Mouse (Mus musculus): ENCODE measurements around the gene Jade1.

DNA sequence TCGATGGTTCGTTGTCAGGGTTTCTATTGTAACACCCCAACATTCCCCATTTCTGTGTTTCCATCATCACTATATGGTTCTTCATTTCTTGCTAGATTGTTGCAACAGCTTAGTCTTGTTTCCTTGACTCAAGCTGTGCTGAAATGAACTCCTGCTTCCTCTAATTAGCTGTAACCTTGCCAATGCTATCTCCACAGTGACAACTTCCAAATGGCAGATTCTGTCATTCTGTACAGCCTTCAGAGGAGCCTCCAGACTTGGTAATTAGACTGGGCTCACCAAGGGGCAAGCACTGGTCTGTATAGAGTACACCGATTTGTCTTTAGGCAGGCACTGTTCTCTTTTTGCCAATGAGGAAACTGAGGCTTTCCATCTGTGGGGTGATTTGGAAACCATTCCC lies 63.0 kb downstream of the Jade1 start:
- TF ChIP-seq SMC3 (IDR thresholded peaks at IDR 0.05; ENCODE audit: low read depth, low read length) (no peak), EP300 (IDR thresholded peaks at IDR 0.05; ENCODE audit: low read depth in 1 of 2, low read length in 2 of 2) (no peak), CTCF (IDR thresholded peaks at IDR 0.05 in 2 of 3, conservative IDR thresholded peaks at IDR 0.05 in 1 of 3; ENCODE audit: control insufficient read depth in 1 of 3, insufficient read depth in 1 of 3, low read depth in 2 of 3, low read length in 3 of 3, poor library complexity in 1 of 3, severe bottlenecking in 1 of 3) (no peak), ZMIZ1 (IDR thresholded peaks at IDR 0.05; ENCODE audit: low read depth, low read length) (no peak), TCF12 (IDR thresholded peaks at IDR 0.05; ENCODE audit: low read depth, low read length) (no peak), POLR2A (IDR thresholded peaks at IDR 0.05; ENCODE audit: control insufficient read depth in 1 of 2, insufficient read depth in 1 of 2, low read depth in 1 of 2, low read length in 2 of 2, poor library complexity in 1 of 2) (no peak), KAT2A (conservative IDR thresholded peaks at IDR 0.05; ENCODE audit: low read depth, low read length) (no peak), MAX (IDR thresholded peaks at IDR 0.05; ENCODE audit: low read length) (no peak), TBP (IDR thresholded peaks at IDR 0.05; ENCODE audit: low read depth, low read length) (no peak), POLR2AphosphoS5 (IDR thresholded peaks at IDR 0.05; ENCODE audit: borderline replicate concordance, low read depth, low read length) (no peak)
